Mouse (Mus musculus) stomach, postnatal 0 days (tissue): ENCODE measurements around the gene Fezf1. TPM values are rescaled to one million over a fixed set of nuclear protein-coding genes. Genes with fewer than 3 reads are reported as not detected.

Experiments
- ATAC-seq: fragments of 200-750 bp; cut with Nextera tagmentation; 2 replicates; pipeline ENCODE4 v1.8.0; 2017; ENCODE audit not compliant: low FRiP score, low TSS enrichment
- DNase-seq: peaks from one replicate; pipeline ENCODE4 v3.0.0-alpha.2; 2016; ENCODE audit warnings: low spot score
- H3K27ac ChIP-seq: fragments of 300-500 bp; sonication (generic); replicated peaks from 2 replicates; pipeline ENCODE4 v1.5.1; 2014; ENCODE audit warnings: mild to moderate bottlenecking, control low read depth
- H3K27me3 ChIP-seq: fragments of 300-500 bp; sonication (generic); 2 replicates; pipeline ENCODE4 v1.6.1; 2014; ENCODE audit warnings: low read length; ENCODE audit not compliant: control insufficient read depth, insufficient read depth
- H3K36me3 ChIP-seq: fragments of 300-500 bp; sonication (generic); 2 replicates; pipeline ENCODE4 v1.6.1; 2014; ENCODE audit warnings: low read length, mixed read lengths; ENCODE audit not compliant: control insufficient read depth, insufficient read depth
- H3K4me1 ChIP-seq: fragments of 300-500 bp; sonication (generic); replicated peaks from 2 replicates; pipeline ENCODE4 v1.6.1; 2014; ENCODE audit warnings: antibody characterized with exemption; ENCODE audit not compliant: control insufficient read depth, insufficient read depth
- H3K4me2 ChIP-seq: fragments of 300-500 bp; sonication (generic); replicated peaks from 2 replicates; pipeline ENCODE4 v1.6.1; 2014; ENCODE audit warnings: low read depth, mild to moderate bottlenecking, control low read depth, moderate library complexity
- H3K4me3 ChIP-seq: fragments of 300-500 bp; sonication (generic); 2 replicates; pipeline ENCODE4 v1.5.1; 2014; ENCODE audit warnings: low read depth, low read length, control low read depth
- H3K9ac ChIP-seq: fragments of 300-500 bp; sonication (generic); 2 replicates; pipeline ENCODE4 v1.6.1; 2014; ENCODE audit warnings: mild to moderate bottlenecking, low read length, control low read depth, mixed read lengths
- H3K9me3 ChIP-seq: fragments of 300-500 bp; sonication (generic); 2 replicates; pipeline ENCODE4 v1.6.1; 2016; ENCODE audit warnings: low read length; ENCODE audit not compliant: control insufficient read depth
- CTCF ChIP-seq: IDR thresholded peaks from 2 replicates; pipeline ENCODE4 v1.5.1; 2016; ENCODE audit warnings: antibody characterized with exemption, low read depth, mild to moderate bottlenecking, moderate library complexity
- EP300 ChIP-seq: optimal IDR thresholded peaks from 2 replicates; pipeline ENCODE3; 2016; ENCODE audit warnings: antibody characterized with exemption
- WGBS: fragments of 180-500 bp; shearing (Covaris S2); extraction: QIAGEN DNeasy Blood & Tissue Kit; methylation state at CpG from one replicate; pipeline ENCODE4 v1.1.7; 2014; 5-methylcytosine and 5-hydroxymethylcytosine counted together
- polyA plus RNA-seq: library from polyadenylated mRNA; unstranded; fragments of >200 nt; fragmentation: Nextera tagmentation; extraction: Ambion mirVana; gene quantifications from 2 replicates; pipeline ENCODE4 v1.2.1, GENCODE M21; 2015

Fezf1 gene
- polyA plus RNA-seq, 1 experiment from 2014 or later, result not detected

- no peak for DNase-seq
- peaks cover 12% of the 10 kb centered on the region; the same call in 1 of the 2 replicates for H3K27me3 ChIP-seq
- no peak for ATAC-seq
- H3K9me3 ChIP-seq, result no peaks in the 10 kb centered on the region
- H3K4me3 ChIP-seq, result no peak overlapping the region
- no peak overlapping the region for H3K27ac ChIP-seq
- H3K36me3 ChIP-seq, result no peaks in the 10 kb centered on the region
- H3K9ac ChIP-seq, result no peak overlapping the region
- H3K4me2 ChIP-seq, result no peak overlapping the region
- TF ChIP-seq CTCF (no peak), EP300 (no peak)
- WGBS, result 4% methylated on average over 11 of the region's 11 CpGs
- no peaks in the 10 kb centered on the region for H3K4me1 ChIP-seq
Measured at GRCm38 (mm10) chr6:23254644-23255043, 6.5 kb upstream of the Fezf1 start.

GRCm38 (mm10) chr6:23253353-23254311, 5.5 kb upstream of the Fezf1 start:
- Histone ChIP-seq H3K4me3 (0 out of 2 replicates have a peak overlapping the region, but pooled peaks have one; percentile 4), H3K27ac (no peak overlapping the region), H3K4me2 (no peak overlapping the region), H3K4me1 (no peaks in the 10 kb centered on the region), H3K27me3 (peaks cover 14% of the 10 kb centered on the region), H3K9ac (no peak overlapping the region), H3K9me3 (no peaks in the 10 kb centered on the region), H3K36me3 (no peaks in the 10 kb centered on the region)
- DNase-seq (peak; percentile 27), ATAC-seq (no peak)
- 2% methylated on average over 43 of the region's 43 CpGs for WGBS
- no peak for TF ChIP-seq CTCF

GRCm38 (mm10) chr6:23252196-23253135, 4.3 kb upstream of the Fezf1 start:
- H3K4me2 ChIP-seq, result no peak overlapping the region
- H3K4me3 ChIP-seq, result no peak overlapping the region
- DNase-seq, result no peak
- no peaks in the 10 kb centered on the region for H3K4me1 ChIP-seq
- H3K27ac ChIP-seq, result no peak overlapping the region
- no peaks in the 10 kb centered on the region for H3K36me3 ChIP-seq
- H3K9me3 ChIP-seq, result no peaks in the 10 kb centered on the region
- no peak for ATAC-seq
- H3K27me3 ChIP-seq, result peaks cover 22% of the 10 kb centered on the region
- no peak overlapping the region for H3K9ac ChIP-seq
- 3% methylated on average over 20 of the region's 20 CpGs for WGBS
- TF ChIP-seq EP300 (no peak), CTCF (no peak)

- no peak for DNase-seq
- Histone ChIP-seq H3K9ac (no peak overlapping the region), H3K4me3 (no peak overlapping the region), H3K4me2 (no peak overlapping the region), H3K27me3 (peaks cover 26% of the 10 kb centered on the region), H3K9me3 (no peaks in the 10 kb centered on the region), H3K27ac (no peak overlapping the region), H3K36me3 (no peaks in the 10 kb centered on the region), H3K4me1 (no peaks in the 10 kb centered on the region)
- no peak for ATAC-seq
- 9% methylated on average over 3 of the region's 3 CpGs for WGBS
- TF ChIP-seq CTCF (no peak), EP300 (no peak)
Measured at GRCm38 (mm10) chr6:23251431-23251830, 3.3 kb upstream of the Fezf1 start.

GRCm38 (mm10) chr6:23250288-23250955, 2.3 kb upstream of the Fezf1 start:
- H3K9ac ChIP-seq, result no peak overlapping the region
- TF ChIP-seq EP300 (no peak), CTCF (no peak)
- 3% methylated on average over 22 of the region's 22 CpGs for WGBS
- H3K27me3 ChIP-seq, result peaks cover 29% of the 10 kb centered on the region
- DNase-seq (no peak), ATAC-seq (no peak)
- no peaks in the 10 kb centered on the region for H3K9me3 ChIP-seq
- no peak overlapping the region for H3K4me3 ChIP-seq
- H3K36me3 ChIP-seq, result no peaks in the 10 kb centered on the region
- no peak overlapping the region for H3K27ac ChIP-seq
- no peak overlapping the region for H3K4me2 ChIP-seq
- H3K4me1 ChIP-seq, result no peaks in the 10 kb centered on the region
